In genomic region chr12:71701753-71702152, GRCm38 (mm10) we compare ENCODE assay signal across 8 mouse cellular contexts.
DNase-seq lines count a peak whose midpoint lies in the region; ATAC-seq and TF ChIP-seq lines count a peak whose summit lies in the region.

No protein-coding gene starts in this region.

- no peaks in the 10 kb centered on the region for H3K36me3 ChIP-seq in hindbrain, embryonic 11.5 days (ENCODE audit: control insufficient read depth, insufficient read depth, low read length)
- no peaks in the 10 kb centered on the region for H3K36me3 ChIP-seq in hindbrain, embryonic 16.5 days (ENCODE audit: control insufficient read depth, insufficient read depth, low read length)
- H3K36me3 ChIP-seq in ES-E14 (ENCODE audit: control insufficient read depth, insufficient read depth, low read length, poor library complexity, severe bottlenecking) = no peaks in the 10 kb centered on the region

- intact Hi-C loops in heart, postnatal 10 days (cut with DNase I) = no loop called here

- no peaks in the 10 kb centered on the region for H3K27me3 ChIP-seq in hindbrain, embryonic 11.5 days (ENCODE audit: control insufficient read depth, insufficient read depth, low read length)
- no peaks in the 10 kb centered on the region for H3K27me3 ChIP-seq in hindbrain, embryonic 16.5 days (replicated peaks; ENCODE audit: control insufficient read depth, insufficient read depth, low read length)

- no peak for ATAC-seq in hindbrain, embryonic 11.5 days (ENCODE audit: low FRiP score)
- ATAC-seq in hindbrain, embryonic 16.5 days = no peak

- H3K4me2 ChIP-seq in hindbrain, embryonic 11.5 days (replicated peaks; ENCODE audit: low read depth, low read length) = no peak overlapping the region
- no peak overlapping the region for H3K4me2 ChIP-seq in hindbrain, embryonic 16.5 days (ENCODE audit: low read length)

- no peaks in the 10 kb centered on the region for H3K9me3 ChIP-seq in hindbrain, embryonic 11.5 days (ENCODE audit: control insufficient read depth, low read length)
- H3K9me3 ChIP-seq in hindbrain, embryonic 16.5 days (ENCODE audit: control insufficient read depth, low read length) = no peaks in the 10 kb centered on the region
- H3K9me3 ChIP-seq in ES-E14 (ENCODE audit: control insufficient read depth, insufficient read depth, low read depth, low read length) = no peaks in the 10 kb centered on the region

- DNase-seq in hindbrain, embryonic 11.5 days (ENCODE audit: low spot score) = peak; percentile 39
- DNase-seq in ES-E14 (ENCODE audit: low read depth, low spot score) = peak; percentile 42
- peak; percentile 28 to 44 for DNase-seq in cerebellum, adult 18-20 months
- peak; percentile 24 to 51 for DNase-seq in heart, postnatal 10 days
- DNase-seq in lung, postnatal 14 days = peak; percentile 34
- no peak for DNase-seq in spleen, postnatal 36 days (ENCODE audit: low spot score in 2 of 2)
- no peak for DNase-seq in yolk sac, embryonic 10.5 days (ENCODE audit: low spot score)

- H3K9ac ChIP-seq in hindbrain, embryonic 11.5 days (ENCODE audit: low read depth, low read length) = no peak overlapping the region
- no peak overlapping the region for H3K9ac ChIP-seq in hindbrain, embryonic 16.5 days (ENCODE audit: low read depth, low read length)
- H3K9ac ChIP-seq in ES-E14 (ENCODE audit: insufficient read depth, low read depth, low read length, poor library complexity, severe bottlenecking) = no peak overlapping the region

- WGBS in hindbrain, embryonic 11.5 days = 80% methylated on average over 2 of the region's 2 CpGs
- 83% methylated on average over 2 of the region's 2 CpGs for WGBS in hindbrain, embryonic 16.5 days

- H3K4me3 ChIP-seq in hindbrain, embryonic 11.5 days (ENCODE audit: low read depth, low read length) = no peak overlapping the region
- no peak overlapping the region for H3K4me3 ChIP-seq in hindbrain, embryonic 16.5 days (ENCODE audit: low read length)
- H3K4me3 ChIP-seq in ES-E14 (ENCODE audit: insufficient read depth in 1 of 2, low read depth in 1 of 2, low read length in 2 of 2, poor library complexity in 1 of 2, severe bottlenecking in 1 of 2) = no peak overlapping the region

- no peak overlapping the region for H3K27ac ChIP-seq in hindbrain, embryonic 11.5 days (ENCODE audit: low read depth, low read length)
- no peak overlapping the region for H3K27ac ChIP-seq in hindbrain, embryonic 16.5 days (ENCODE audit: low read depth, low read length)
- H3K27ac ChIP-seq in ES-E14 (ENCODE audit: insufficient read depth, low read depth, low read length, poor library complexity, severe bottlenecking) = no peak overlapping the region

- in situ Hi-C loops in ES-E14 (cut with MboI; ENCODE audit: low sequenced_read_pairs in 2 of 2, unreplicated experiment in 2 of 2) = loop anchor here in 1 of 2 experiments (25.0 kb wide), 1 partner anchor 489 kb away; no protein-coding TSS in a partner anchor

- H3K4me1 ChIP-seq in hindbrain, embryonic 11.5 days (replicated peaks; ENCODE audit: control insufficient read depth, insufficient read depth, low read length) = no peaks in the 10 kb centered on the region
- H3K4me1 ChIP-seq in hindbrain, embryonic 16.5 days (ENCODE audit: control insufficient read depth, insufficient read depth, low read depth, low read length) = no peaks in the 10 kb centered on the region
- H3K4me1 ChIP-seq in ES-E14 (ENCODE audit: control insufficient read depth in 2 of 2, insufficient read depth in 2 of 2, low read length in 2 of 2, poor library complexity in 1 of 2) = no peaks in the 10 kb centered on the region

TF ChIP-seq in ES-E14, 5 proteins besides CTCF, POLR2A, EP300 and RAD21:
- TF ChIP-seq ZC3H11A (IDR thresholded peaks at IDR 0.05; ENCODE audit: borderline replicate concordance, low read depth, low read length) (peak; percentile 30; the same call in 1 of the 2 replicates), CHD2 (IDR thresholded peaks at IDR 0.05; ENCODE audit: low read depth, low read length) (no peak), ZNF384 (IDR thresholded peaks at IDR 0.05; ENCODE audit: low read depth, low read length) (no peak), HCFC1 (IDR thresholded peaks at IDR 0.05; ENCODE audit: borderline replicate concordance, insufficient read depth, low read length) (no peak)

Comparison
In these comparisons a context has a peak if more than half of its experiments do, and no peak if none do; other contexts are left out.
1. DNase-seq: peak in hindbrain, embryonic 11.5 days (single experiment), ES-E14 (single experiment), cerebellum, adult 18-20 months (2 of 2), heart, postnatal 10 days (2 of 2) and lung, postnatal 14 days (single experiment); none in spleen, postnatal 36 days (0 of 2) and yolk sac, embryonic 10.5 days (single experiment).